Mouse (Mus musculus) forebrain, embryonic 11.5 days (tissue): ENCODE results near the gene Whrn. TPM values are rescaled to one million over a fixed set of nuclear protein-coding genes. Genes with fewer than 3 reads are reported as not detected.

Source experiments
- ATAC-seq: fragments of 200-750 bp; cut with Nextera tagmentation; replicated peaks from 2 replicates; pipeline ENCODE4 v1.8.0; 2017; ENCODE audit warnings: moderate TSS enrichment; ENCODE audit not compliant: low FRiP score
- DNase-seq: peaks from one replicate; pipeline ENCODE4 v3.0.0-alpha.2; 2017; ENCODE audit warnings: low spot score
- H3K27ac ChIP-seq: fragments of 300-500 bp; sonication (generic); 2 replicates; pipeline ENCODE4 v1.5.1; 2014; ENCODE audit warnings: low read depth, low read length
- H3K27me3 ChIP-seq: fragments of 300-500 bp; sonication (generic); 2 replicates; pipeline ENCODE4 v1.6.1; 2014; ENCODE audit warnings: mild to moderate bottlenecking, low read length, mixed read lengths; ENCODE audit not compliant: control insufficient read depth, insufficient read depth
- H3K36me3 ChIP-seq: fragments of 300-500 bp; sonication (generic); 2 replicates; pipeline ENCODE4 v1.6.1; 2014; ENCODE audit warnings: mild to moderate bottlenecking, low read length, moderate library complexity, mixed read lengths; ENCODE audit not compliant: control insufficient read depth, insufficient read depth
- H3K4me1 ChIP-seq: fragments of 300-500 bp; sonication (generic); replicated peaks from 2 replicates; pipeline ENCODE4 v1.6.1; 2014; ENCODE audit warnings: low read length, mixed read lengths; ENCODE audit not compliant: control insufficient read depth, insufficient read depth
- H3K4me2 ChIP-seq: fragments of 300-500 bp; sonication (generic); 2 replicates; pipeline ENCODE4 v1.6.1; 2014; ENCODE audit warnings: low read depth, mild to moderate bottlenecking, low read length, moderate library complexity, mixed read lengths; ENCODE audit not compliant: severe bottlenecking
- H3K4me3 ChIP-seq: fragments of 300-500 bp; sonication (generic); 2 replicates; pipeline ENCODE4 v1.5.1; 2014; ENCODE audit warnings: low read depth, low read length
- H3K9ac ChIP-seq: fragments of 300-500 bp; sonication (generic); 2 replicates; pipeline ENCODE4 v1.6.1; 2014; ENCODE audit warnings: low read length
- H3K9me3 ChIP-seq: fragments of 300-500 bp; sonication (generic); 2 replicates; pipeline ENCODE4 v1.6.1; 2016; ENCODE audit warnings: low read length, mixed read lengths; ENCODE audit not compliant: control insufficient read depth
- WGBS: fragments of 180-500 bp; shearing (Covaris S2); extraction: QIAGEN DNeasy Blood & Tissue Kit; methylation state at CpG from one replicate; pipeline ENCODE4 v1.1.7; 2014; 5-methylcytosine and 5-hydroxymethylcytosine counted together
- polyA plus RNA-seq: library from polyadenylated mRNA; unstranded; fragments of >200 nt; fragmentation: Nextera tagmentation; extraction: Ambion mirVana; gene quantifications from 2 replicates; pipeline ENCODE4 v1.2.1, GENCODE M21; 2014

The Whrn gene
- polyA plus RNA-seq, 1 experiment from 2014 or later, result 11.0 TPM

GRCm38 (mm10) chr4:63487916-63488315 is 7.9 kb downstream of the Whrn start:
- Histone ChIP-seq H3K4me1 (peaks cover 9% of the 10 kb centered on the region), H3K4me2 (no peak overlapping the region), H3K36me3 (no peaks in the 10 kb centered on the region), H3K27me3 (no peaks in the 10 kb centered on the region), H3K27ac (no peak overlapping the region), H3K9me3 (no peaks in the 10 kb centered on the region), H3K4me3 (no peak overlapping the region), H3K9ac (no peak overlapping the region)
- no peak for ATAC-seq
- no peak for DNase-seq
- WGBS, result 92% methylated on average over 2 of the region's 2 CpGs

GRCm38 (mm10) chr4:63487256-63487655 is 8.5 kb downstream of the Whrn start:
- Histone ChIP-seq H3K36me3 (no peaks in the 10 kb centered on the region), H3K4me3 (no peak overlapping the region), H3K27ac (no peak overlapping the region), H3K9me3 (no peaks in the 10 kb centered on the region), H3K9ac (no peak overlapping the region), H3K4me2 (no peak overlapping the region), H3K4me1 (peaks cover 9% of the 10 kb centered on the region), H3K27me3 (no peaks in the 10 kb centered on the region)
- ATAC-seq (no peak), DNase-seq (no peak)
- 79% methylated on average over 6 of the region's 6 CpGs for WGBS

DNA sequence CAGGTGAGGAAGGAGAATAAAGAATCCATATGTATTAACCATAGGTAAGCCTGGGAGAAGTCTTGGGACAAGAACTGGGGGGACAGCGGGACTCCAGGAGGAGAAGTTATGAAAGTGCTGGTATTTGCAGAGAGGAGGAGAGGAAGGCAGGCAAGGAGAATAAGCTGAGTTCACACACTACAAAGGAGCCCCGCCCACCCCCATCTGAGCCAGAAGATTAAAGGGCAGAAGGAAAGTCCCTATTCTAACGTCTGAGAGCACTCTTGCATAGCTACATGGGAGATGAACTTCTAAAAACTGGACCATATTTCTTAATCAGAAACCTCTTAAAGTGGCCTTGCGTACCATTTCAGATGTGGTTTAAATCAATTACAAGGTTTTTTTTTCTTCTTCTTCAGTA is 9.3 kb downstream of the Whrn start:
- H3K9me3 ChIP-seq, result no peaks in the 10 kb centered on the region
- DNase-seq (no peak), ATAC-seq (no peak)
- H3K4me1 ChIP-seq, result peaks cover 9% of the 10 kb centered on the region
- WGBS, result 48% methylated on average over 4 of the region's 4 CpGs
- H3K27ac ChIP-seq, result no peak overlapping the region
- no peaks in the 10 kb centered on the region for H3K27me3 ChIP-seq
- no peak overlapping the region for H3K4me3 ChIP-seq
- no peak overlapping the region for H3K4me2 ChIP-seq
- no peak overlapping the region for H3K9ac ChIP-seq
- no peaks in the 10 kb centered on the region for H3K36me3 ChIP-seq

DNA sequence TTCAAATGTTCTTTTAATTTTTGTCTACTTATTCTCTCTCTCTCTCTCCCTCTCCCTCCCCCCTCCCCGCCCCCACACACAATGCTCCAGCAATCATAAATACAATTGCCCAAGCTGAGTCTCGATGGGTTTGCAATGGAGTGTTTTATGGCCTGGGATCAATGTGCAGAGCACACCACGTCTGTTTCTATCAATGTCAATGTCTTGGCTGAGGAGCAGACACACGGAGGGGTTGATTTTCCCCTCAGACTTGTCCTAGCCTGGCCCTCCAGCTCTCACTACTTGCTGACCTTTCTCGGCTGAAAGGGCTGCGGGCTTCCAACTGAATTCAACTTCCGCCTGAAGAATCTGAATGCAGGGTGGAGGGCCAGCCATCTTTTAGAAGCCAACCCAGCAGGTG is 12.1 kb downstream of the Whrn start:
- no peak overlapping the region for H3K27ac ChIP-seq
- H3K4me2 ChIP-seq, result no peak overlapping the region
- peaks cover 7% of the 10 kb centered on the region for H3K4me1 ChIP-seq
- no peaks in the 10 kb centered on the region for H3K27me3 ChIP-seq
- no peak overlapping the region for H3K9ac ChIP-seq
- WGBS, result 58% methylated on average over 7 of the region's 7 CpGs
- no peak for ATAC-seq
- no peak overlapping the region for H3K4me3 ChIP-seq
- DNase-seq, result no peak
- H3K9me3 ChIP-seq, result no peaks in the 10 kb centered on the region
- H3K36me3 ChIP-seq, result no peaks in the 10 kb centered on the region

DNA sequence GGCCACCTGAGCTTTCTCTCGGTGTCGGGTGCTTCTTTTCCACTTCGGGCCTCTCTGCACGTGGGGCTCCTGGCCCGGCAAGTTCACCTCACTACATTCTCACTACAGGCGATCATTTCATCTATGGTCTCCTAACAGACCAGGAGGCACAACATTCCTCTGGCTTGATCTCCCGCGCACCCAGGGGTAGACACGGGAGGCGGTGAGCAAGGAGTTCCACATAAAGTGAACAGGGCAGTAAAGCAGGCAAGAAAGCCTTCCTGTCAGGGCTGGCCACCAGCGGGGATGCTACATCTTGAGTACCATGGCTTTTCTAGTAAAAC is 15.0 kb downstream of the Whrn start:
- ATAC-seq, result no peak
- no peak overlapping the region for H3K4me2 ChIP-seq
- 54% methylated on average over 11 of the region's 11 CpGs for WGBS

DNA sequence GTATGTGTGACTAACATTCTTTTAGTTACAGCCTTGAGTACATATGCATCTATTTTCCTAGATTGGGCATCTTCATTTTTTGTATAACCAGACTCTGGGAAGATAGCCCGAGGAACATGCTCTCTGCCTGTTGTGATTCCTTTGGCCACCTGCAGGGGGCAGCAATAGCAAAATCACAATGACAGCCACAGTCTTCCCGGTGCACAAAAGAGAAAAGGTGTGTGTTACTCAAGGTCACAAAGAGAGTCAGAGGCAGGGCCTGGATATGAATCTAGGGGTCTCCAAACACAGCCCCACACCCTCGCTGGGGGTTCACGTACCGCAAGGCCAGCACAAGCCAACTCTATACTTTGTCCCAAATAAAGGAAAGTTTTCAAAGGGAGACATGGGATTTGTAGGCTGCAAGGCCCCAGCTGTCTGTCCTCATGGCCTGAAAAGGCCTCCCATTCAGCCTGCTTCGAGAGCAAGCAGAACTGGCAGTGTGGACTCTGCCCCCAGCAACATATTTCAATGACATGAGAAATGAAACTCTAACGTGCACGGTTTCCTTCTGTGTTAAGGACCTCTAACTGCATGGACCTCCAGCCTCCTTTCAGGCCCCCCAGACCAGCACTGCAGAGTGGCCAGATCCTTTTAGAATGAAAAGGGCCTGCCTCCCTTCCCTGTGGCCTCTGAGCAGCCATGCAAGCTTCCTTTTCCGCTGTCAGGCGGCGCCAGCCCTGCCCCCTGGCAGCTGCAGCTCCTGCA is 15.5 kb downstream of the Whrn start:
- Histone ChIP-seq H3K4me3 (no peak overlapping the region), H3K27ac (no peak overlapping the region), H3K4me2 (no peak overlapping the region), H3K9me3 (no peaks in the 10 kb centered on the region), H3K9ac (peak overlapping the region; percentile 41; the same call in 1 of the 2 replicates), H3K36me3 (no peaks in the 10 kb centered on the region), H3K4me1 (peaks cover 4% of the 10 kb centered on the region), H3K27me3 (no peaks in the 10 kb centered on the region)
- 33% methylated on average over 11 of the region's 11 CpGs for WGBS
- peak; percentile 52 for ATAC-seq
- DNase-seq, result peak; percentile 77

More for the DNA sequence above, 15.0 kb downstream of the Whrn start:
- H3K27ac ChIP-seq, result no peak overlapping the region
- peaks cover 4% of the 10 kb centered on the region for H3K4me1 ChIP-seq
- H3K27me3 ChIP-seq, result no peaks in the 10 kb centered on the region
- no peaks in the 10 kb centered on the region for H3K36me3 ChIP-seq
- H3K4me3 ChIP-seq, result no peak overlapping the region
- H3K9me3 ChIP-seq, result no peaks in the 10 kb centered on the region
- DNase-seq, result no peak
- H3K9ac ChIP-seq, result peak overlapping the region; percentile 41; the same call in 1 of the 2 replicates

GRCm38 (mm10) chr4:63478036-63478435 is 17.8 kb downstream of the Whrn start:
- WGBS, result 95% methylated on average over 7 of the region's 7 CpGs
- H3K4me2 ChIP-seq, result no peak overlapping the region
- H3K4me1 ChIP-seq, result peaks cover 7% of the 10 kb centered on the region
- no peak overlapping the region for H3K9ac ChIP-seq
- no peak overlapping the region for H3K27ac ChIP-seq
- H3K4me3 ChIP-seq, result no peak overlapping the region
- ATAC-seq (no peak), DNase-seq (no peak)
- H3K36me3 ChIP-seq, result no peaks in the 10 kb centered on the region
- H3K9me3 ChIP-seq, result no peaks in the 10 kb centered on the region
- H3K27me3 ChIP-seq, result no peaks in the 10 kb centered on the region

DNA sequence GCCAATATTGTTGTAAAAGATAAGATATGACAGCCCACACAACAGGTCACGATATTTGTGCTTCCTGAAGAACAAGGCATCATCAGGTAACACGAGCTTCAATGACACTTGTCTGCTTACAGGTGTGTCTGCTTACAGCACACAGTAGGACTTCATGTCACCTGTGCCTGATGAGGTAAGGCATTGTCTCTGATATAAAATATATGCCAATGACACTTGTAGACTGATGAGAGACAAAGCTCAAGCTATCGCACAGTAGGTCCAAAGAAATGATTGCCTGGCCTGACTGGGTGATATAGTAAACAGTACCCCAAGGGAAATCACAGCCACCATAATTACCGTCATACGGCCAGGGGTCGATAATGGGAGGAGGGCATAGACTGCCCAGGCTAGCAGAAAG is 18.9 kb downstream of the Whrn start:
- WGBS, result 91% methylated on average over 6 of the region's 6 CpGs
- Histone ChIP-seq H3K27ac (no peak overlapping the region), H3K4me1 (peaks cover 7% of the 10 kb centered on the region), H3K27me3 (no peaks in the 10 kb centered on the region), H3K36me3 (no peaks in the 10 kb centered on the region), H3K4me3 (no peak overlapping the region), H3K4me2 (no peak overlapping the region), H3K9ac (no peak overlapping the region), H3K9me3 (no peaks in the 10 kb centered on the region)
- DNase-seq (no peak), ATAC-seq (no peak)

GRCm38 (mm10) chr4:63475208-63475607 is 20.6 kb downstream of the Whrn start:
- no peak for DNase-seq
- Histone ChIP-seq H3K4me3 (no peak overlapping the region), H3K9ac (no peak overlapping the region), H3K27me3 (no peaks in the 10 kb centered on the region), H3K4me2 (no peak overlapping the region), H3K27ac (no peak overlapping the region), H3K4me1 (peaks cover 3% of the 10 kb centered on the region; the same call in 1 of the 2 replicates), H3K9me3 (no peaks in the 10 kb centered on the region), H3K36me3 (no peaks in the 10 kb centered on the region)
- ATAC-seq, result no peak
- WGBS, result 78% methylated on average over 3 of the region's 3 CpGs
